Mouse (Mus musculus) intestine, embryonic 14.5 days (tissue): Measurements from ENCODE around the gene Fermt3. TPM values are rescaled to one million over a fixed set of nuclear protein-coding genes. Genes with fewer than 3 reads are reported as not detected.

Experiments used
- ATAC-seq: fragments of 200-750 bp; cut with Nextera tagmentation; replicated peaks from 2 replicates; pipeline ENCODE4 v1.8.0; 2017; ENCODE audit warnings: low read depth, moderate number of reproducible peaks, moderate TSS enrichment, moderate library complexity; ENCODE audit not compliant: low FRiP score, low TSS enrichment
- DNase-seq: peaks from one replicate; pipeline ENCODE4 v3.0.0-alpha.2; 2018; ENCODE audit warnings: low spot score
- H3K27ac ChIP-seq: fragments of 300-500 bp; sonication (generic); 2 replicates; pipeline ENCODE4 v1.5.1; 2014; ENCODE audit warnings: low read depth, mild to moderate bottlenecking, control low read depth
- H3K27me3 ChIP-seq: fragments of 300-500 bp; sonication (generic); replicated peaks from 2 replicates; pipeline ENCODE4 v1.6.1; 2014; ENCODE audit warnings: low read length, control low read depth; ENCODE audit not compliant: control insufficient read depth, insufficient read depth
- H3K36me3 ChIP-seq: fragments of 300-500 bp; sonication (generic); 2 replicates; pipeline ENCODE4 v1.6.1; 2014; ENCODE audit warnings: low read length, control low read depth; ENCODE audit not compliant: control insufficient read depth, insufficient read depth
- H3K4me1 ChIP-seq: fragments of 300-500 bp; sonication (generic); replicated peaks from 2 replicates; pipeline ENCODE4 v1.6.1; 2014; ENCODE audit warnings: low read length, control low read depth, mixed read lengths; ENCODE audit not compliant: control insufficient read depth, insufficient read depth
- H3K4me2 ChIP-seq: fragments of 300-500 bp; sonication (generic); 2 replicates; pipeline ENCODE4 v1.6.1; 2014; ENCODE audit warnings: low read length
- H3K4me3 ChIP-seq: fragments of 300-500 bp; sonication (generic); 2 replicates; pipeline ENCODE4 v1.5.1; 2014; ENCODE audit warnings: low read depth, low read length, control low read depth, mixed read lengths
- H3K9ac ChIP-seq: fragments of 300-500 bp; sonication (generic); 2 replicates; pipeline ENCODE4 v1.6.1; 2014; ENCODE audit warnings: mild to moderate bottlenecking, low read length
- H3K9me3 ChIP-seq: fragments of 300-500 bp; sonication (generic); 2 replicates; pipeline ENCODE4 v1.6.1; 2016; ENCODE audit warnings: low read length, control low read depth; ENCODE audit not compliant: control insufficient read depth
- WGBS: fragments of 180-500 bp; shearing (Covaris S2); extraction: QIAGEN DNeasy Blood & Tissue Kit; methylation state at CpG from one replicate; pipeline ENCODE4 v1.1.7; 2014; 5-methylcytosine and 5-hydroxymethylcytosine counted together
- polyA plus RNA-seq: library from polyadenylated mRNA; unstranded; fragments of >200 nt; fragmentation: Nextera tagmentation; extraction: Ambion mirVana; gene quantifications from 2 replicates; pipeline ENCODE4 v1.2.1, GENCODE M21; 2014

The Fermt3 gene
- polyA plus RNA-seq, 1 experiment from 2014 or later = 7.3 TPM

DNA sequence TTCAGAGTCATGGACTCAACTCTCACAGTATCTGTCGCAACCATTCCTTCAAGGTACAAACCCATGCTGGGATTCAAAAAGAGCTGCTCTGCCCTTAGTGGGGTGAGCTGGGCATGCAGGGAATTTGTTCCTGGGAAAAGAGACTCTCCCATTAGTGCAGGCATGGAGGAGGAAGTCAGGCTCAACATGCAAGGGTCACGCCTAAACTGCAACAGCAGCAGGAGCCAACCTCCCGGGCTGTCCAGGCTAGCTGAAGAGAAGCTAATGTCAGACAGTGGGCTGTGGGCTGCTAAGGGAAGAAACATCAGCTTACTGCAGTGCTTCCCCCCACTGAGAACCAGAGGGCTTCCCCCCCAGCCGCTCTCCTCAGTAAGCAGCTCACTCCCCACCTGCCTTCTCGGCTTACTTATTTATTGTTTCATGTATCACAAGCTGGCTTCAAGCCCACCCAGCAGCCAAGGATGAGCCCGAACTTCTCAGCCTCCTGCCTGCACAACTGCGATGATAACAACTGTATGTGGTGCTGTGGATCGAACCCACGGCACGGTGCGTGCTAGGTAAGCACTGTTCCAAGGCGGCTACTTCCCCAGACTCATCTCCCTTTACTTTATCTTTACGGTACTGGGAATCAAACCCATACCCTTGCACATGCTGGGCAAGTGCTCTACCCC, 46.9 kb downstream of the Fermt3 start:
- no peak overlapping the region for H3K9ac ChIP-seq
- whole genome bisulfite sequencing = 80% methylated on average over 13 of the region's 13 CpGs
- H3K4me3 ChIP-seq = no peak overlapping the region
- peaks cover 9% of the 10 kb centered on the region for H3K36me3 ChIP-seq
- peak overlapping the region; percentile 14; the same call in 1 of the 2 replicates for H3K27ac ChIP-seq
- no peak overlapping the region for H3K4me2 ChIP-seq
- H3K27me3 ChIP-seq = no peaks in the 10 kb centered on the region
- H3K4me1 ChIP-seq = peaks cover 46% of the 10 kb centered on the region
- H3K9me3 ChIP-seq = no peaks in the 10 kb centered on the region
- peak; percentile 52 for DNase-seq
- no peak for ATAC-seq

DNA sequence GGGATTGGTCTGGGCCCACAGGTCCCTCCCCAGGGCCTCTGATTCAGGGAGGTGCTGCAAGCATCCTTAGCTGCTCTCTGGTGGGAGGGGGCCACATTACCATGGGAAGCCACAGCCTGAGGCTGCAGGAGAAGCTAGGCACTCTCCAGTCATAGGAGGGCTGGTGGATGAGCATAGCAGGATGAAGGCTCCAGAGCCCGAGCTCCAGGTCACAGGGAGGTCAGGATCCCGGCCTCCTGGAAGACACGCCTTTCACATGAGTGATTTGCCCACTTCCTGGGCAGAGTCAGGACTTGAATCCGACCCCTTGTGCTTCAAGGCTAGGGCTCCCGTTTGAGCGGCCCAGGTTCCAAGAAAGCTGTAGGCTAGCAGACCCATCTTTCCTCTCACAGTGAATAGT, 47.6 kb downstream of the Fermt3 start:
- Histone ChIP-seq H3K4me3 (no peak overlapping the region), H3K4me2 (no peak overlapping the region), H3K9me3 (no peaks in the 10 kb centered on the region), H3K27me3 (no peaks in the 10 kb centered on the region), H3K9ac (no peak overlapping the region), H3K27ac (0 out of 2 replicates have a peak overlapping the region, but pooled peaks have one; percentile 34), H3K4me1 (peaks cover 46% of the 10 kb centered on the region), H3K36me3 (peaks cover 5% of the 10 kb centered on the region; the same call in 1 of the 2 replicates)
- ATAC-seq (no peak), DNase-seq (peak; percentile 51)
- WGBS = 20% methylated on average over 6 of the region's 6 CpGs

DNA sequence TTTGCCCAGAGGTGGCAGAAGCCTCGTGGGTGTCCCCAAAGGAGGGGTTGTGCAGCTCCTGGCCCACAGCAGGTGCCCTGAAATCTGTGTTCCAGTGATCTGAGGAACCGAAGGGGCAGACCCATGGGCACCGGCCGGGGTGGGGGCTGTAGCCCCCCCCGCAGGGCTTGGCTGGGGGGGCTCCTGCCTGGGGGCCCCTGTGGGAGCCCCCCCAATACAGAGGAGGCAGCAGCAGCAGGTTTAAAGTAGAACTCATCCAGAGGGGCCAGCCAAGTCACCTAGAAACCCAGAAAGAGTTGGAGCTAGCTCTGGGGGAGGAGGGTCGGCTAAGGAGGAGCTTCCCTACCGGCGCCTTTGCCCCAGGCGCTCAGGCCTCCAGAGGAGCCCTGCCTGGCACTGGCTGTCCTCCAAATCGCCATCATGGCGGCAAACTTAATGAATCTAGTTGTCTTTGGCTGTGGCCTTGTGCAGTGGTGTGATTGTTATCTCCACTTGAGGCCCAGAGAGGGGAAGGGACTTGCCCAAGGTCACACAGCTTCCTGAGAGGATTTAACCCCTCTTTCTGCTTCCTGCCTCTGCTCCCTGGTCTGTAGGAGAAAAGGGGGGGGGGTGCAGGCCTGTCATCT, 48.7 kb downstream of the Fermt3 start:
- peak overlapping the region; percentile 67; the same call in 1 of the 2 replicates for H3K9ac ChIP-seq
- no peak for DNase-seq
- H3K36me3 ChIP-seq = peaks cover 12% of the 10 kb centered on the region
- peak overlapping the region; percentile 34; the same call in 1 of the 2 replicates for H3K27ac ChIP-seq
- H3K4me2 ChIP-seq = peak overlapping the region; percentile 60
- H3K4me1 ChIP-seq = peaks cover 38% of the 10 kb centered on the region
- no peak for ATAC-seq
- H3K9me3 ChIP-seq = no peaks in the 10 kb centered on the region
- H3K4me3 ChIP-seq = peak overlapping the region; percentile 72; the same call in 1 of the 2 replicates
- 22% methylated on average over 11 of the region's 11 CpGs for WGBS
- H3K27me3 ChIP-seq = no peaks in the 10 kb centered on the region

DNA sequence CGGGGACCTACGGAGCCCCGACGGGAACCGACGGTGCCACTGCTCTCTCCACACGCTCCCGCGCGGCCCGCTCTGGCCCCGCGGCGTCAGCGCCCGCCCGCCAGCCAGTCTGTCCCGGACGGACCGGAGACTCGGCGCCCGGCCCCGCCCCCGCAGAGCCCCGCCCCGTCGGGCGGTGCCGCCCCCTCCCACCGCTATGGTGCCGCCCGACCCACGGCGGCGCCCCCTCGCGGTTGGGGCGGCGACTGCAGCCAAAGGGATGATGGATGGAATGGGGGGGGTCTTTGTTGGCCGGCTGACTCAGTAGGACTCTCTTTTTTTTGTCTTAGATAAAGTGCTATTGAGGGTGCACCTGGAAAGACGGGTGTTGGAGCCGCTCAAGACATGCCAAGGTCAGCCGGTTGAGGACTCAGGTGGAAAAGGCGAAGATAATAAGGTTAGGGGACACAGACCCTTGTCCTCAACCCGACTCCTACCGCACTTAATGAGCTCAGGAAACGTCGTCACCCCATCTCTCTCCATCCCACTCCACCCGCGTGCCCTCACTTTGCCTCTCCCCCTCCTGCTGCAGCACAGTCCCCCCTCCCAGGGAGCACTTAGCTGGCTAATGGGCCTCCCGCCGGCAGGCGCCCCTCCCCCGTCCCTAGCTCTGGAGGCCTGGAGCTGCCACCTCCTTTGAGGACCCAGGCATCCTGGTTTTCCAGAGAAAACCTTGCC, 49.4 kb downstream of the Fermt3 start:
- peak overlapping the region; percentile 69; the same call in 1 of the 2 replicates for H3K27ac ChIP-seq
- peak overlapping the region; percentile 72 for H3K4me3 ChIP-seq
- DNase-seq (peak; percentile 92), ATAC-seq (peak; percentile 64)
- H3K27me3 ChIP-seq = no peaks in the 10 kb centered on the region
- H3K4me1 ChIP-seq = peaks cover 38% of the 10 kb centered on the region
- peak overlapping the region; percentile 67 for H3K9ac ChIP-seq
- peak overlapping the region; percentile 60 for H3K4me2 ChIP-seq
- peaks cover 19% of the 10 kb centered on the region for H3K36me3 ChIP-seq
- H3K9me3 ChIP-seq = no peaks in the 10 kb centered on the region
- 1% methylated on average over 54 of the region's 55 CpGs for WGBS

DNA sequence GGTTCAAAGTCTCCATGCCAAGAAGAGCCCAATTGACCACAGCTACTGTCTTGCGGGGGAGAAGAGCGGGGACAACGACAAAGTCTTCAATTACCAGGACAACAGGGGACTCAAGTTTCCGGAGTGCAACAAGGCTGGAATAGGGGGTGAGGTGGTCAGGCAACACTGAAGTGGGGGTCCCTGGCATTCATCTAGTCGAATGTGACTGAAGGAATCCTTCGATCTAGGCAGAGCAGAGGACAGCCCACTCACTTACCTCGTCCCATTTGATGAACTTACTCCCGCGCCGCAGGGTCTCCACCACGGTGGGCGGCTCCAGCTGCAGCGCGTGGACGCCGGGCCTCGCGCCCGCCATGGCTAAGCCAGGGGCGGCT, 50.0 kb downstream of the Fermt3 start:
- ATAC-seq (no peak), DNase-seq (no peak)
- Histone ChIP-seq H3K27ac (peak overlapping the region; percentile 69), H3K9ac (peak overlapping the region; percentile 67), H3K27me3 (no peaks in the 10 kb centered on the region), H3K36me3 (peaks cover 25% of the 10 kb centered on the region), H3K4me3 (peak overlapping the region; percentile 72), H3K9me3 (no peaks in the 10 kb centered on the region), H3K4me2 (peak overlapping the region; percentile 60), H3K4me1 (peaks cover 38% of the 10 kb centered on the region)
- 2% methylated on average over 20 of the region's 20 CpGs for WGBS

DNA sequence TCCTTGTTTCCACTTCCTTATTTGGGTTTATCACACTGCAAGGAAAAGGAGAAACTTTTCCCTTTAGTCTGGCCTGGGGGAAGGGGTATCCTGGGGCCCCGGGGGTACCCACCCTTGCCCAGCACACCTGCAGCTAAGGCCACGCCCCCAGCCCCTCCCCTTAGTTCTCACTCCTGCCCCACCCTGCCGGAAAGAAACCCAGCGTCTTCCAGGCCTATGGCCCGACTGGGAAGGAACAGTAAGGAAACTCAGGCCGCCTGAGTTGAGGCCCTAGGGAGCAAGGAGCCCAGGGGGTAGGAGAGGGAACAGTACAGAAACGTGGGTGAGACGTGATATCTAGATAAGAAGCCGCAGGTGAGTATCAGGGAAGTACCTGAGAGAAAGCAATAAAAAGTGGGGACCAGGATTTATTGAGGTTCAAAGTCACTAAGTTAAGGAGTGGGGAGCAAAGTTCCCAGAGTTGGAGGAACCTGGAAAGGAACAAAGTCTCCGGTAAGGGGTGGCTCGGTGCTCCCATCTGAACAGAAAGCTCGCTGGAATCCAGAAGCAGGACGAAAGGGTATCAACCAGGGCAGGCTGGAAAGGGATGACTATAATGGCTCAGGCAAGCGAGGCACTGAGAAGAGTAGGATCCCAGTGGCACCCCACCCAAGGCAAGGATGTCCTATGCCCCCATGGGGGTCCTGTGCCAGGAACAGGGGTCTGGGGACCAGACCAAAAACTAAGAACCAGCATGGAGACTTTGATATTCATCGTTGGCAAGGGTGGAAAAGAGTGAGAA, 50.6 kb downstream of the Fermt3 start:
- Histone ChIP-seq H3K9me3 (no peaks in the 10 kb centered on the region), H3K27me3 (no peaks in the 10 kb centered on the region), H3K4me3 (peak overlapping the region; percentile 72), H3K9ac (peak overlapping the region; percentile 67), H3K4me2 (peak overlapping the region; percentile 60), H3K36me3 (peaks cover 31% of the 10 kb centered on the region), H3K4me1 (peaks cover 38% of the 10 kb centered on the region), H3K27ac (peak overlapping the region; percentile 69)
- DNase-seq = peak; percentile 81
- 7% methylated on average over 15 of the region's 15 CpGs for WGBS
- peak; percentile 45 for ATAC-seq

DNA sequence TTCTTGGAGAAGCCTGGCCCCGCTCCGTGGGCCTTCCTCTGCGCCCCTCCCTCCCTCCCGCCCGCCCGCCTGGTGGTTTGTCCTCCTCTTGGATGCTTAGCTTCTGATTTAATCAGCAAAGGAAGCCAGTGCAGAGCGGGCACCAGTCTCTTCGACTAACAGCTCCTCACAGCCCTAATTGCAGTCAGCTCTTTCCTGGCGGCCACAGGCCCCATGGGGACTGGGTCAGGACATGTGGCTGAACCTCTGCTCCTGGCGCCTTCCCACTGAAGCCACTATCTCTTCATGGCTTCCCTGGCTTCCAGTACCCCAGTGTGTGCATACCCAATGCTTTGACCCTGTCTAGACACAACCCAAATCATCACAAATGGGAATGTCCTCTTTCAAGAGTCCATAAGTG, 62.8 kb downstream of the Fermt3 start:
- H3K4me1 ChIP-seq = peaks cover 12% of the 10 kb centered on the region
- no peak overlapping the region for H3K27ac ChIP-seq
- H3K27me3 ChIP-seq = no peaks in the 10 kb centered on the region
- no peak overlapping the region for H3K4me2 ChIP-seq
- H3K9me3 ChIP-seq = no peaks in the 10 kb centered on the region
- no peak for ATAC-seq
- WGBS = 84% methylated on average over 10 of the region's 10 CpGs
- H3K4me3 ChIP-seq = no peak overlapping the region
- no peak overlapping the region for H3K9ac ChIP-seq
- no peak for DNase-seq
- H3K36me3 ChIP-seq = peaks cover 88% of the 10 kb centered on the region

DNA sequence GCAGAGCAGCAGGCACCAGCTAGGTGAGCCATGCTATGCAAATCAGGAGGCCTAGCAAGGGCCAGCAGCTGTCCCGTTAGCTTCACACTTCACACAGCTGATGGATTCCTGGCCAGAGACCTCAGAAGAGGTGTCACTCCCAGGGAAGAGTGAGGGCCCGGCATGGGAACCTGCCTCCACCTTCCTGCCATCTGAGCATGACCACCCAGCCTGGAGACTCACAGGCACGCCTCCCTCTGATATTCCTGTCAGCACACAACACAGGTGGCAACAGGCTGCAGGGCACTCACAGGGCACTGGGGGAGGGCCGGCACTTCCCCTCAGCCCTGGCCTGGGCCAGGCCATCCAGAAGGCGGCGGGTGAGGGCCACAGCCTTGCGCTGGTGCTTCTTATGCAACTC, 63.8 kb downstream of the Fermt3 start:
- DNase-seq (no peak), ATAC-seq (no peak)
- no peak overlapping the region for H3K4me3 ChIP-seq
- H3K9ac ChIP-seq = no peak overlapping the region
- H3K36me3 ChIP-seq = peaks cover 77% of the 10 kb centered on the region
- WGBS = 77% methylated on average over 7 of the region's 7 CpGs
- no peaks in the 10 kb centered on the region for H3K27me3 ChIP-seq
- H3K4me1 ChIP-seq = peaks cover 12% of the 10 kb centered on the region
- H3K27ac ChIP-seq = no peak overlapping the region
- H3K4me2 ChIP-seq = no peak overlapping the region
- H3K9me3 ChIP-seq = no peaks in the 10 kb centered on the region
